Mouse (Mus musculus) heart, postnatal 4 days (tissue): ENCODE results near the gene Adamtsl3. TPM values are rescaled to one million over a fixed set of nuclear protein-coding genes. Genes with fewer than 3 reads are reported as not detected.
A peak's percentile ranks its signal among the peaks of the same experiment; 100 is the strongest.

ENCODE experiments used
- DNase-seq: peaks from one replicate; pipeline ENCODE4 v3.0.0; 2021
- total RNA-seq, 2 experiments: library from RNA; stranded (reverse); gene quantifications; 2 replicates each; pipeline ENCODE4 v1.2.3; 2021

The Adamtsl3 gene
- total RNA-seq, 2 experiments from 2014 or later, result 7.0 to 12.6 TPM

GRCm38 (mm10) chr7:82424281-82424680, 88.8 kb downstream of the Adamtsl3 start:
- no peak for DNase-seq

DNA sequence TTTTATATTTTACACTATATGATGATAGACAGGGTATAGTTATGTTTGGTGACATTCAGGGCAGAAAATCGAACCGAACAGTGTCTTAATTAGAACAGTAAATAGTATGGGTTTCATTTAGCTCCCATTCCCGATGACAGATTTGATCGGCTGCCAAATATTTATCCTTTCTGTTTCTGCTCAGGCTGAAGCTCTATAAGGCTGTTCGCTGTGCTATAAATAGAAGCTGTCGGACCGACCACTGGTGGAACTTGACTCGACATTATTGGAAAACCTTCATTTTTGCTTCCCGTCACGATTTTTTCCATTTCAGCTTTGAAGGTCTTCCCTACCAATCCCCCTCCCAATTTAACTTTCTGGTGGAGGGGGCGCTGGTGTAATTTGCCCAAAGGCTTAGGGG, 89.9 kb downstream of the Adamtsl3 start:
- DNase-seq, result peak; percentile 20

DNA sequence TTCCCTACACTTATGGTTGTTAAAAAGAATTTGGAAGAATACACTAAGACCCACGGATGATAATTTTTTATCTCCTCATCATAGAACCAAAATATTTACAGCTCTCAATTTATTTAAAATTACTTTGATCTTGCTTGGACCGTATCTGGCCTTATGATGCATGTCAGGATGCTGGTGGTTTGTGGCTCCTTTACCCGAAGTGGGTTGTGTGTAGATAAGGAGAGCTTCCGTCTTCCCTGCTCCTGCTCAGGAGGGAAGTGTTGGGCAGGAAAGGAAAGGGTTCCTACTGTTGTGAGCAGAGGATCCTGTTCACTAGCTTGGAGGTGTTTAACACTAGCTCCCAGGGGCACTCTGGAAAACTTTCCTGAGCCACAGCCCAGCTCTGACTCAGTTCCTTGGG, 94.0 kb downstream of the Adamtsl3 start:
- DNase-seq, result no peak

GRCm38 (mm10) chr7:82431572-82431971, 96.1 kb downstream of the Adamtsl3 start:
- no peak for DNase-seq

GRCm38 (mm10) chr7:82433226-82433625, 97.7 kb downstream of the Adamtsl3 start:
- no peak for DNase-seq

- DNase-seq, result no peak
These were observed 122.9 kb downstream of the Adamtsl3 start for GRCm38 (mm10) chr7:82458376-82458775.

DNA sequence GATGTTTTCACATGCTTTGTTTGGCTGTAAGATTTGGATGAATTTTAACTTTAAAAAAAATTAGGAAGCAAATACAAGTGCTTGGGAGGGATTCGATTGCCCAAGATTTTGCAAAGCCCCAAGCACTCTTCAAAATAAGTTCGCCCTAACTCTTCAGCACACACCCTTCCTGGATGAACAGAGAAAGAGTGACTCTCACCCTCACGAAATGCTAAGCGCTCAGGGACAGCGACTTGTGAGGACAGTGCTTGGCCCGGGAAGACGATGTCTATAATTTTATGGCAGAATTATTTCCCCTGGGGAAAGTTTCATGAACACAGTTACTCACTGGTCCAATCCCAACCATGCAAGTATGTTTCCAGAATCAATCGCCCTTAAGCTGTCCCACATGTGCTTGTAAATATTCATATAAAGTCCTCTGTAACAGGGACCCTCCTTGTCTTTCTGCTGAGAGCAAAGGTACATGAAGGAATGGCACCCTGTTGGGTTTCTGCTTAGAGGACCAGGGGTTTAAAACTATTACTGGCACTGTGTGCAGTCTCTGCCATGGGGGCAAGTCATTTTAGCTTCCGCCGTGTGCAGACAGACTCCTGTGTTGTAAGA, 127.5 kb downstream of the Adamtsl3 start:
- DNase-seq, result no peak

DNA sequence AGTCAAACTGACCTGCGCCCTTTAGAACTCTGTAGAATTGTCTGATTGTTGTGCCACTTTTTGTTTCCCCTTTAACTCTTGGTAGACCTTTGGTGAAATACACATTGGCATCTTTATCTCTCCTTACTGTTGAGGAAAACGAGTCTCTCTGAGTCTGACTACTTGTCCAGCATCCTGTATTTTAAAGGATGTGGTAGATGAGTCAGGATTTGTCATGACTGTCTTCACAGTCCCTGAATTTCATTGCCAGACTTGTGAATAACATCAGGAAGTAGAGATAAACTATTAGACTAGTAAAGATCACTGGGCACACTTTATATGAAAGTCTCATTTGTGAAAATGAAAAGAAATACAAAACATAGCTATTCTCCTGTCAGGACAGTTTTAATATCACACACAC, 128.9 kb downstream of the Adamtsl3 start:
- DNase-seq, result no peak

GRCm38 (mm10) chr7:82465437-82465836, 129.9 kb downstream of the Adamtsl3 start:
- DNase-seq, result no peak

DNA sequence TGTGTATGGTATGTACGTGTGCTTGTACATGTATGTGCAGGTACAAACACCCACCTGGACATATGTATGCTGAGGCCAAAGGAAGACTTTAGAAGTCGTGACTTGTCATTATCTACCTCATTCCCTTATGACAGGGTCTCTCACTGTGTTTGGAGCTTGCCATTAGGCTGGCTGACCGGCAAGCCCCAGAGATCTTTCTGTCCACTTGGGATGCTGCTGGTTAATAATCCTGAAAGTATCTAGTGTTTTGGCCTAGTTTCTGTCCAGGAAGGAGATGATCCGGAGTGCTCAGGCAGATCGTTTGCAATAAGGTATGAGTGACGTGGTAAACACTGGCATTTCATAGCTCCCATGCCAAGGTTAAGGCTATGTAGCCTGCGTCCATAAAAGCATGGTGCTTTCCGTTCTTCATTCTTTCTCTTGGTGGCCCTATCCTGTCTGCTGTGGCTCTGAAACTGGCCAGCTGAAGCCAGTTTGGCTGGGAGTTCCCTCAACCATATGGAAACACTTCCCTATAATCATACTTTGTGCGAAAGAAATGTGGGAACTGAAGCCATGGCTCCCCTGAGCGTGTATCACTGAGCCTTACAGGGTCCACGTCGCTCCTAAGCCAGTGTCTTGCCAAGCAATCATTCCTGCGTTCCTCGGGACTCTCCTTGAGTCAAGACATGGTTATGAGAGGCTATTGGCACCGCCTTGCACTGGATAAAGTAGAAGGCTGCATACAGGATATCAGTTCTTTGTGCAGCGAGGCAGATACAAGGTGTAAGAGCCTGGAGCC, 141.1 kb downstream of the Adamtsl3 start:
- DNase-seq, result no peak

GRCm38 (mm10) chr7:82478461-82478860, 143.0 kb downstream of the Adamtsl3 start:
- DNase-seq, result no peak

- DNase-seq, result peak; percentile 42
These were observed 143.6 kb downstream of the Adamtsl3 start for GRCm38 (mm10) chr7:82478861-82479755.

DNA sequence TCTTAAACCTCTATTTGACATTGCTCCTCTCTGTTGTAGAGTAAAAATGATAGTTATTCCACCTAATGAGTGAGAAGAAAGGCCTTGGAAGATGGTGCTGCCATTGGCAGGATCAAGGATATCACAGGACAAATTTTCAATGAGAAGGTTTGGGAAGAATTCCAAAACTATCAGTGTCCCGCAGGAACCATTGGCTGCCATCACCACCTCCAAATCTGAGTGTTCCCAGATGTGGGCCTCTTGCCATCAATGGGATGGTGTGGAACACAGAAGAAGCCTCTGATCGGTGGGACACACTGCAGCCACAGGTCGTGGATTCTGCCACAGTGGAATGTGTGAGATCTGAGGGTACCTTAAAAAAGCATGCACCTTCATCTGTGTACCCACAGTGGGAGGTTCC, 147.9 kb downstream of the Adamtsl3 start:
- no peak for DNase-seq

GRCm38 (mm10) chr7:82484834-82485233, 149.3 kb downstream of the Adamtsl3 start:
- no peak for DNase-seq

GRCm38 (mm10) chr7:82485344-82485954, 150.0 kb downstream of the Adamtsl3 start:
- no peak for DNase-seq

GRCm38 (mm10) chr7:82491018-82491417, 155.5 kb downstream of the Adamtsl3 start:
- DNase-seq, result no peak

- no peak for DNase-seq
These were observed 157.4 kb downstream of the Adamtsl3 start for GRCm38 (mm10) chr7:82492881-82493280.

DNA sequence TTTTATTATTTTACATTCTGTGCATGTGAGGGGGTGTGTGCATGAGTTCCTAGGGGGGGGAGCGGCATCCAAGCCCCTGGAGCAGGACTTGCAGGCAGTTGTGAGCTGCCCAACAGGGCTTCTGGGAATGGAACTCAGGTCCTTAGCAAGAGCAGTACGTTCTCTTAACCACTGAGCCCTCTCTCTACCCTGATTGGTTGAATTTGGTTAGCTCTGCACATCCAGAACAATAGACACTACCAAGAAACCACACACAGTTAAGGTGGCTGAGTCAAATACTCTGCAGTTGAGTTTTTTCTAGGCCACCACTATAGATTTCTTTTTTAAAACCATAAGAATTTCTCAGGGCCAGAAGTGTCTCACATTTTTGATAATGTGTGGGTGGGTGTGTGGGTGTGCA, 158.7 kb downstream of the Adamtsl3 start:
- no peak for DNase-seq

DNA sequence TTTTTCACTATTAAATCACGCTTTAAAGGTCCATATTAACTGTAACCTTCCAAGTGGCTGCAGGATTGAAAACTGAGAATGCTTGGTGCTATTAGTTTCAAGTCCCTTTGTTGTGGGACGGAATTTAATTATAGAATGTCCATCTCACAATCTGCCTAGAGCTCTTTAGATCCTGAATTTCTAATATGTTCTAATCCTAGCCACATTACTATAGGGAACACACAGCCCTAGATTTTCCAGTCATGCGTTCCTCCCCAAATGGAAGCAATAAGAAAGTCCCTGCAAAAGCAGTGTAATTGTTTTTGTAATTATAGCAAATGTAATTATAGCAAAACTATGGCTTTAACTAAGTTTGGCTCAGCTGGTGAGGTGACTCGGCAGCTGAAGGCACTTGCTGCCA, 161.6 kb downstream of the Adamtsl3 start:
- DNase-seq, result no peak

GRCm38 (mm10) chr7:82501306-82501705, 165.8 kb downstream of the Adamtsl3 start:
- DNase-seq, result no peak

- DNase-seq, result no peak
These were observed 167.0 kb downstream of the Adamtsl3 start for GRCm38 (mm10) chr7:82502511-82502910.

DNA sequence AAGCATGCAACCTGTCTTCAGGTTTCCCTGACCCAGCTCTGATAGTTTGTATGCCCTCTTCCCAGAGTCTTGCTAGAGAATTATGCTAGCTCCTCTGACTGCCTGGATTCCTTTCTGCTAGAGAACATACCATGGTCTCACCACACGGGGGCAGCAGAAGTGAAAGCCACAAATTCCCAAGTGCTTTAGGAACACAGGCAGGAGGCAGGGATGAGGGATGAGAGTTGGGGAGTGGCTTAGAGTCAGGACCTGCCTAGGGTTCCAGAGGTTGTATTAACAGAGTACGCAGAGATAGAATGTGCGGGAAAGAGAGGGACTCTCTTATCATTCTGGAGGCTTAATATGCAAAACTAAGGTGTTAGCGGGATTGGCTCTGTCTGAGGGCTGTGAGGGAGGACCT, 168.6 kb downstream of the Adamtsl3 start:
- DNase-seq, result peak; percentile 71

DNA sequence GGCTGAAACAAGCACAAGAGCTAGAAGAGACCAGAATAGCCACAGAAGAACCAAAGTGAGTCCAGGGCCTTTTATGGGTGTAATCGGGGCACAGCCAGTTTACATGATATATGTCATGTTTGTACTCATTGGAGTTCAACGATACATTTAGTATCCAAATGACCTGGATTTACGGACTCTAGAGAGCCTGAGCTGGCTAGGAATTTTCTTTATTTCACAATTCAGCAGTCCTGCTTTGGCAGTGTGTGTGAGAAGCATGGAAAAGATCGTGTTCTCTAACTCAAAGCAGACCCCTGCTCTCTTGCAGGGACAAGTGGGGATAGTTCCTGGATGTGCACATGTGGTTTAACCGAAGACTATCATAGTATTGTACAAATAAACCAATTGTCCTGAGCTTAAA, 195.1 kb downstream of the Adamtsl3 start:
- DNase-seq, result no peak
